Mouse (Mus musculus) heart, embryonic 10.5 days (tissue): ENCODE data around the gene Bag3. TPM values are rescaled to one million over a fixed set of nuclear protein-coding genes. Genes with fewer than 3 reads are reported as not detected.
A peak's percentile ranks its signal among the peaks of the same experiment; 100 is the strongest.

ENCODE experiments used
- DNase-seq: peaks from one replicate; pipeline ENCODE4 v3.0.0-alpha.2; 2017; ENCODE audit warnings: low spot score
- H3K27ac ChIP-seq: fragments of 300-500 bp; sonication (generic); 2 replicates; pipeline ENCODE4 v1.5.1; 2016; ENCODE audit warnings: mild to moderate bottlenecking
- H3K27me3 ChIP-seq: fragments of 300-500 bp; sonication (generic); 2 replicates; pipeline ENCODE4 v1.6.1; 2016; ENCODE audit warnings: mild to moderate bottlenecking; ENCODE audit not compliant: poor library complexity, insufficient read depth, severe bottlenecking
- H3K36me3 ChIP-seq: fragments of 300-500 bp; sonication (generic); 2 replicates; pipeline ENCODE4 v1.6.1; 2016; ENCODE audit warnings: mild to moderate bottlenecking, moderate library complexity
- H3K4me1 ChIP-seq: fragments of 300-500 bp; sonication (generic); 2 replicates; pipeline ENCODE4 v1.6.1; 2016; ENCODE audit warnings: mild to moderate bottlenecking
- H3K4me3 ChIP-seq: fragments of 300-500 bp; sonication (generic); 2 replicates; pipeline ENCODE4 v1.5.1; 2016; ENCODE audit warnings: mild to moderate bottlenecking, moderate library complexity
- H3K9me3 ChIP-seq: fragments of 300-500 bp; sonication (generic); 2 replicates; pipeline ENCODE4 v1.6.1; 2016; ENCODE audit warnings: mild to moderate bottlenecking, moderate library complexity
- WGBS: fragments of 180-500 bp; shearing (Covaris S2); methylation state at CpG from one replicate; pipeline ENCODE4 v1.1.7; 2016; 5-methylcytosine and 5-hydroxymethylcytosine counted together
- polyA plus RNA-seq: library from polyadenylated mRNA; unstranded; fragments of >200 nt; fragmentation: Nextera tagmentation; extraction: Ambion mirVana; gene quantifications from 2 replicates; pipeline ENCODE4 v1.2.1, GENCODE M21; 2016

Gene Bag3
- polyA plus RNA-seq, 1 experiment from 2014 or later: 13.3 TPM

DNA sequence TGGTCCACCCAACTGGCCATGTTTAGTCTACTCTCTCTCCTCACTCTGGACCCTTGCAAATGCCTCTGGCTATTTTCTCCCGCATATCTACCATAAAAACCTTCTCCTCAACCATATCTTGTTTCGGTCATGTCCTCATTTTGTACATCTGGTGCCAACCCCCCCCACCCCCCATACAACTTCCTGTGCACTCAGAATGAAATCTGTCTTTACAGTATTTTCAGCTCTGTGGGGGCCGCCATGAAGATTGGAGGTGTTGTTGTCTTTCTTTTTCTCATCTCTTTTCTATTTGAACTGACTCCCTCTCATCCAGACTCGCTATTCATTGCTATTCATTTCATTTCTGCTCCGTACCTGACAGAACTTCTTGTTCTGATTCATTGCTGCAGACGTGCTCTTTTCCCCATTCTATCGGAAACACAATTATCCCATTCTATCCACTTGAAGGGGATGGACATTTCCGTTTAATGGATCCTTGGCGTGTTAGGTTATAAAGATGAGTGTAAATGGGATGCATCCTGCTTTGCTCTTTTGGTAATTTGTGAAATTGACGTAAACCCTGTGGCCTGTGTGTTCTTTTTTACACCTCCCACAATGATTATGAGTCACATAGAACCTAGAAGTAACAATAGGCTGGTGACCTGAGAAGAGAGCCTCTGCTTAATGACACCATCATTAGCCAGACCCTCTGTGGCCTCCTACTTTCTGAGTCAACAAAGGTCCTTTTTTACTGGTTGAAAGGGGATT is 55.0 kb downstream of the Bag3 start:
- no peak for DNase-seq
- Histone ChIP-seq H3K27ac (no peak overlapping the region), H3K9me3 (no peaks in the 10 kb centered on the region), H3K4me1 (peaks cover 19% of the 10 kb centered on the region), H3K27me3 (no peaks in the 10 kb centered on the region), H3K4me3 (no peak overlapping the region), H3K36me3 (no peaks in the 10 kb centered on the region)
- 84% methylated on average over 10 of the region's 10 CpGs for WGBS

DNA sequence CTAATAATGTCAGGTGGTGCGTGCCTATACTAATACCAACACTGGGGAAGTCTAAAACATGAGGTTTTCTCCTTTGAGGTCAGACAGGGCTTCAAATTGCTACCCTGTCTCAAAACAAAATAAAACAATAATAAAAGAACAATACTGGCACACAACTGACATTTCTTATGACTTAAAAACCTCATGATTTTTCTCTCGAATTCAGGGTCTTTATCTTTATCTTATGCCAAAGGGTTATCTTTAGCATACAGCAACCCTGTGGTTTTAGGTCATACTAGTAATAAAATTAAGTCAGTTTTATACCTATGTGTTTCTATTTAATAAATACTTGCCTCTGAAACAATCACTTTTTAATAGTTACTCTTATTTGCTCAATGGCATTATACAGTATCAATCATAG is 56.0 kb downstream of the Bag3 start:
- H3K36me3 ChIP-seq: no peaks in the 10 kb centered on the region
- no peak overlapping the region for H3K27ac ChIP-seq
- H3K4me3 ChIP-seq: no peak overlapping the region
- no peaks in the 10 kb centered on the region for H3K9me3 ChIP-seq
- H3K4me1 ChIP-seq: peaks cover 19% of the 10 kb centered on the region
- DNase-seq: no peak
- 71% methylated on average over 2 of the region's 2 CpGs for WGBS
- no peaks in the 10 kb centered on the region for H3K27me3 ChIP-seq

DNA sequence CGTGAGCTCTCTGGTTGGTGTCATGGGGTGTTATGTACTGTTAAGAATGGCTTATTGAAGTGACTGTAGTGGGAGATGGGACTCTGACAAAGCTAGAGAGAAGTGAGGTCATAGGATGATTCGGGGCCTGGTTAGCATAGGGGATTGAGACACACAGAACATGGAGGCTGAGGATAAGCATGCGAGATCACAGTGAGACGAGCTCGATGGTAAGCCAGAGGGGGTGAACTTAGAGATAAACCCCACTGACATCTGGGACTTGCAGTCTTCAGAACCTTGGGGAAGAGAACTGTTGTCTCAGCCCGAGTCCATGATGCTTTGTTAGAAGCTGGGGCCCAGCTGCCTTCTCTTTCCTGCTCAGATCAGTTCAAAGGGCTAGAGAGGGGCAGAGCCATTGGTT is 56.9 kb downstream of the Bag3 start:
- no peaks in the 10 kb centered on the region for H3K9me3 ChIP-seq
- H3K27me3 ChIP-seq: no peaks in the 10 kb centered on the region
- DNase-seq: no peak
- H3K27ac ChIP-seq: no peak overlapping the region
- no peaks in the 10 kb centered on the region for H3K36me3 ChIP-seq
- no peak overlapping the region for H3K4me3 ChIP-seq
- 84% methylated on average over 6 of the region's 6 CpGs for WGBS
- peaks cover 19% of the 10 kb centered on the region for H3K4me1 ChIP-seq

DNA sequence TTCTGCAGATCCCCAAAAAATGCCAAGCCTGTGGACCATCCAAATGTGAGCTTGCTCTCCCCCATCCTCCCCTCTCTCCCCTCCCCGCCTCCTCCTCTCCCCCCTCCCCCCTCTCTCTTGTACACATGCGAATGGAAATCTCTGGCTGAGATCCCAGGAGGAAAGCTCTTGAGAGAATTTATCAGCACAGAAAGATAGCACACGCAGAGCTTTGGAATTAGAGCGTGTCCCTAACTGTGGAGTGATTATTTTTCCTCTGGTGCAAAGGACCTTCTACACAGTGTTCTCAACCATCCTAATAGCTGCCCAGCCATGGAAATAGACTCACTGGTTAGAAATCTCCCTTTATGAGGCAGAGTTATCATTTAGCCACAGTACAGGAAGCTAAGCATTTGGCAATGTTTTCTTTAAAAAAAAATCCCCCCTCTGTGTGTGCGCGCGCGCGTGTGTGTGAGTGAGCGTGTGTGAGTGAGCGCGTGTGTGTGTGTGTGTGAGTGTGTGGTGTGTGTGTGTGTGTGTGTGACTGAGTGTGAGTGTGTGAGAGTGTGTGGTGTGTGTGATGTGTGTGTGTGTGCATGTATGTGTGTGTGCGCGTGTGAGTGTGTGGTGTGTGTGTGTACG is 58.6 kb downstream of the Bag3 start:
- H3K27me3 ChIP-seq: no peaks in the 10 kb centered on the region
- peaks cover 19% of the 10 kb centered on the region for H3K4me1 ChIP-seq
- no peak for DNase-seq
- H3K27ac ChIP-seq: 0 out of 2 replicates have a peak overlapping the region, but pooled peaks have one; percentile 24
- H3K4me3 ChIP-seq: peak overlapping the region; percentile 9; the same call in 1 of the 2 replicates
- no peaks in the 10 kb centered on the region for H3K36me3 ChIP-seq
- WGBS: 67% methylated on average over 15 of the region's 15 CpGs
- H3K9me3 ChIP-seq: no peaks in the 10 kb centered on the region

DNA sequence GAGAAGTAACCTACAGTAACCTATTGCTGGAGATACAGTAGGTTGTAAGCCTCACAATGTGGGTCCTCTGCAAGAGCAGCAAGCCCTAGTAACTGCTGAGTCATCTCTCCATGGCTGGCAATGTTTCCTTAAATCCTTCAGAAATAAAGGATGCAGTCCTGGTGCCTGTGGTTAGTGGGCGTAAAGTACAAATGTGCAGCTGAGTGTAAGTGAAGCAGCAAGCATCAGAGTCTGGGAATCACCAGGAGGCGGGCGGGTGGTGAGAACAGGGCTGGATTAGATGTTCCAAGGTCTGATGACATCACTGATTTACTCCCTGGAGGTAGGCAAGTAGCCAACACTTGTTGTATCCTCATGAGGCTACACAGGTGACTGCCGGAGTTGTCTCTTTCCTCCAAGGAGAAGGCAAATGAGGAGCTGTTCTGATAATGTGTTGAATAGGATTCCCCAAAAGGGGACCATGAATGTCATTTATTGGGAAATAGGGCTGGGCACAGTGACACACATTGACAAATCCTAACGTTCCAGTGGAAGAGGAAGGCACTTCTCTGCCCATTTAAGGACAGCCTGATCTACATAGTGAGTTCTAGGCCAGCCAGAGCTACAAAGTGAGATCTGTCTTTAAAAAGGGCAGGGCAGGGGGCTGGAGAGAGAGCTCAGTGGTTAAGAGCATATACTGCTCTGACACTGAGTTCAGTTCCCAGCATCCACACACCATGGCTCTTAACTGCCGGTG is 60.0 kb downstream of the Bag3 start:
- DNase-seq: no peak
- 75% methylated on average over 6 of the region's 6 CpGs for WGBS
- H3K27ac ChIP-seq: no peak overlapping the region

DNA sequence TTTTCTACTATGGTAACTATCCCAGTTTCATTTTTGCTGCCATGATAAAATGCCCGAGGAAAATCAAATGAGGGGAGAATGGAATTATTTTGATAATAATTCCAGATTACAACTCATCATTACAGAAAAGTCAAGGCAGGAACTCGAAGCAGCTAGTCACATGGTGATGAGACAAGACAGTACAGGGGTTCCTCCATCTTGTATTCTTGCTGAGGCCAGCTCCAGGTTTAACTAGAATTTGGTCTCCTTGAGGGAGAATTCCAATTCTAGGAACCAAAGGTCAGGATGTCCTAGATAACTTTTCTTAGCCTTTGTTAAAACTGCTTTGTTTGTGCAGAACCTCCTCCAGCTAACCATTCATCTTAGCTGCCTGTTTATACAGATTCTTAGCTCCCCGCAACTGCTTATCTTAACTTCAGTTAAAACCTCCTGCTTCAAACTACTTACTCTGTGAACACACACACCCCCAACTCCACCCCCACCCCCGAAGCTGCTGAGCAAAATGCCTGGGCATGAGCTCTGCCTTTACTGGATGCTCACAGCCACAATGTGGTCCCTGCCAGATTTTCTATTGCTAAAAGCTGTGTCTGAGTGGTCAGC is 64.0 kb downstream of the Bag3 start:
- H3K4me1 ChIP-seq: peaks cover 31% of the 10 kb centered on the region
- 62% methylated on average over 4 of the region's 4 CpGs for WGBS
- no peak overlapping the region for H3K4me3 ChIP-seq
- peak overlapping the region; percentile 32; the same call in 1 of the 2 replicates for H3K27ac ChIP-seq
- no peaks in the 10 kb centered on the region for H3K36me3 ChIP-seq
- no peaks in the 10 kb centered on the region for H3K27me3 ChIP-seq
- no peak for DNase-seq
- no peaks in the 10 kb centered on the region for H3K9me3 ChIP-seq

More for the DNA sequence above, 60.0 kb downstream of the Bag3 start:
- Histone ChIP-seq H3K9me3 (no peaks in the 10 kb centered on the region), H3K4me3 (no peak overlapping the region), H3K27me3 (no peaks in the 10 kb centered on the region), H3K4me1 (peaks cover 27% of the 10 kb centered on the region), H3K36me3 (no peaks in the 10 kb centered on the region)

DNA sequence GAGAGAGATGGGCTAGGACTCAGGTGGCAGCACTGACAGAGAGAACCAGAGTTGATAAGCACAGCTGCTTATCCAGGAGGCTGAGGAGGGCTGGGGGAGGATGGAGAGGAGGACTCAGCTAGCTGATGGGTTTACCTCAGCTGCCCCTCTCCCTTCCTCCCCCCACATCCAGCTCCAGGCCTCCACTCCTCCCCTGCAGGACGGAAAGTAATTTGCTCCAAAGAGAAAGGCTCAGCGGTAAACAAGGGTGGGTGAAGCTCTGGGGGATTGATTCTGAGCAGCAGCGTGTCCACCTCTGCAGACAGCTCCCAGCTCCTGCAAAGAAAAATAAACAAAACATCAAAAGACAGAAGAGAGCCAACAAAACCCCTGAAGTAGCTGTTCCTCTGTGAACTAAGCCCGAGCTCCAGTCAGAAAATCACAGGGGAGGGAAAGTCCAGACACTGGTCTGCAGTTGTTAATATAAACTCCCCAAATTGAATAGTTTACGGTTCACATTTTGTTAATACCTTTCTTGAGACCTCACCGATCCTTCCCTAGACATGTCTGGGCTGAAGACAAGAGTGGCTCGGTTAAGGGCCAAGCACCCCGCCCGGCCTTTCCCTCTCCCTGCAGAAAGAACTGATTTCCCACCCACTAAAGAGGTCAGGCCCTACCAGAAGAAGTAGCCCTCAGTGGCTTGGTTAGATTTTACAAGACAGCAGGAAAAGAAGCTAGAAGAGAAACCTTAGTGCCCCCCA is 68.1 kb downstream of the Bag3 start:
- Histone ChIP-seq H3K36me3 (no peaks in the 10 kb centered on the region), H3K27ac (peak overlapping the region; percentile 76), H3K4me1 (peaks cover 26% of the 10 kb centered on the region), H3K9me3 (no peaks in the 10 kb centered on the region), H3K27me3 (no peaks in the 10 kb centered on the region), H3K4me3 (no peak overlapping the region)
- DNase-seq: no peak
- 16% methylated on average over 9 of the region's 9 CpGs for WGBS

DNA sequence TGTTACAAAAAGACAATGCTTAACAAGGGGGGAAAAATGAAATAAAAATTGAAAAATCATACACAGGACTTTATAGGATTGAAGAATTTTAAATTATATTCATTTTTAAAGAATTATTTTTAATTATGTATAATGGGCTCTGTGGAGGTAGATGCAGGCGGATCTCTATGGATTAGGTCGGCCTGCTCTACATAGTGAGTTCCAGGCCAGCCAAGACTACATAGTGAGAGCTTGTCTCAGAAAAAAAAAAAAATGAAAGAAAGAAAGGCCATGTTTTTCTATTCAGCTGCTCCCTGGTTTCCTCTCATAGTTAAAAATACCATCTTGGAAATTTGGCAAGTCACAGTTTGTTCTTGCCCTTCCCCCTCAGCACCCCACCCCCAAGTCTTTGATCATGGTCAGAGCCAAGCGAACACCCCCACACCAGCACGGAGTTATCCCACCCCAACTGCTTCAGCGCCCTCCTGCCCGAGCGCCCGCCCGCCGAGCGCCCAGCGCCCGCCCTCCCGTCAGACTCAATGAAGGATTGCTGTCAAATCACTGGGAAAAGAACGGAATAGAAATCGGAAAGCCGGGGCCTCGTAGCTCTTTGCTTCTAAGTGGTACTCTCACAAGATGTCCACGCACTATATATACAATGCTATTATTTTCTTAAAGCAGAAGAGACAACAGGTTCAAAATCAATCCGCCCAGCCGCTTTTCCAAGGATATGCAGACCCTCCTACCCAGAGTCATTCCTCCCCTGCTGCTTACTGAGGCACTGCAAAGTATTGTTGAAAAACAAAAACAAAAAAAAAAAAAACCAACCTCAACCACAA is 68.9 kb downstream of the Bag3 start:
- Histone ChIP-seq H3K27ac (peak overlapping the region; percentile 76), H3K9me3 (no peaks in the 10 kb centered on the region)
- WGBS: 10% methylated on average over 21 of the region's 21 CpGs

DNA sequence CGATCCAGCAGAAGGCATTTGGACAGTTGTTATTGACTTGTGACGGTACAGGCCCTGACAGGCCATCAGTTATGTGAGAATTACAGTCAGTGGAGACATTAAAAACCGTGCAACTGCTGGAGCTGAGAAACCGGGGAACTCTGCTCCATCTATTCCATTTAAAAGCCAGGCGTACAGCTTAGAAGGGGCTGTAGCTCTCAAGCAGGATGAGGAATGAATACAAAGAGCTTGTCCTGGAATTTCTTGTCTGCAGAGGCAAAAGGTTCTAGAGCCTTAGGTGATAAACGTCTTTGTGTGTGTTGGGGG is 69.5 kb downstream of the Bag3 start:
- H3K4me3 ChIP-seq: peak overlapping the region; percentile 57
- peak overlapping the region; percentile 23; the same call in 1 of the 2 replicates for H3K27ac ChIP-seq
- peaks cover 20% of the 10 kb centered on the region for H3K4me1 ChIP-seq
- WGBS: 14% methylated on average over 6 of the region's 6 CpGs
- no peaks in the 10 kb centered on the region for H3K36me3 ChIP-seq
- no peaks in the 10 kb centered on the region for H3K9me3 ChIP-seq
- no peak for DNase-seq
- no peaks in the 10 kb centered on the region for H3K27me3 ChIP-seq

More for the DNA sequence above, 68.9 kb downstream of the Bag3 start:
- H3K4me3 ChIP-seq: peak overlapping the region; percentile 57
- peaks cover 26% of the 10 kb centered on the region for H3K4me1 ChIP-seq
- no peaks in the 10 kb centered on the region for H3K27me3 ChIP-seq
- H3K36me3 ChIP-seq: no peaks in the 10 kb centered on the region
- DNase-seq: no peak

DNA sequence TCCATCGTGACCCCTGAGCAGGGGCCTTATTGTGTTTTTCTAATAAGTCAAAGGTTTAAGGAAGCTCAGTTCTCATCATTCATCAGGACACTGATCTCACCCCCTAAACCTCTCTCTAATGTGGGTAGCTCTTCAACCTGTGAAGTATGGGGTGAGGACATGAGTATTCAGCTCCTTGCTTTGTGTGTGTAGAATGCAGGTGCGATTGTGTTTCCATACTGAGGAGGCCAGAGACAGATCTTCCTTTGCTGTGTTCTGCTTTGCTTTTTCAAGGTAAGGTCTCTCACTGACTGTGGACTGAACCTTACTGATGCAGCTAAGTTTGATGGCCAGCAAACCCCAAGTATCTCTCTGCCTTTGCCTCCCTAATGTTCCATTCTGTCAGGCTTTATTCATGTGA is 72.9 kb downstream of the Bag3 start:
- 90% methylated on average over 2 of the region's 2 CpGs for WGBS
- H3K9me3 ChIP-seq: no peaks in the 10 kb centered on the region
- no peak overlapping the region for H3K27ac ChIP-seq
- no peaks in the 10 kb centered on the region for H3K27me3 ChIP-seq
- DNase-seq: no peak
- no peak overlapping the region for H3K4me3 ChIP-seq
- peaks cover 15% of the 10 kb centered on the region for H3K4me1 ChIP-seq
- H3K36me3 ChIP-seq: no peaks in the 10 kb centered on the region
